Mouse (Mus musculus) brown adipose tissue, adult 24 weeks (tissue): ENCODE data around the gene 4933427D14Rik. TPM values are rescaled to one million over a fixed set of nuclear protein-coding genes. Genes with fewer than 3 reads are reported as not detected.

Source experiments
- H3K27ac ChIP-seq: fragments of 200-500 bp; replicated peaks from 2 replicates; pipeline ENCODE4 v1.5.1; 2012; ENCODE audit warnings: low read depth, mild to moderate bottlenecking, low read length
- H3K4me1 ChIP-seq: fragments of 200-500 bp; 2 replicates; pipeline ENCODE4 v1.6.1; 2012; ENCODE audit warnings: low read length, mixed read lengths; ENCODE audit not compliant: control insufficient read depth, insufficient read depth, insufficient read length
- H3K4me3 ChIP-seq: fragments of 200-500 bp; 2 replicates; pipeline ENCODE4 v1.5.1; 2012; ENCODE audit warnings: low read depth, mild to moderate bottlenecking, low read length, moderate library complexity; ENCODE audit not compliant: insufficient read depth
- polyA plus RNA-seq: library from polyadenylated mRNA; stranded (reverse); fragments of >200 nt; gene quantifications from 2 replicates; pipeline ENCODE4 v1.2.4, GENCODE M21; 2012; ENCODE audit not compliant: missing spikeins, insufficient read depth, insufficient read length

4933427D14Rik gene
- polyA plus RNA-seq, 1 experiment = 2.2 TPM

GRCm38 (mm10) chr11:72136231-72136982 lies 70.9 kb downstream of the 4933427D14Rik start:
- Histone ChIP-seq H3K4me3 (peak overlapping the region; percentile 67), H3K27ac (no peak overlapping the region), H3K4me1 (peaks cover 13% of the 10 kb centered on the region)

GRCm38 (mm10) chr11:72135383-72136158 lies 71.7 kb downstream of the 4933427D14Rik start, which contains the start of gene Pitpnm3:
TSS of gene Pitpnm3 (minus strand) at chr11:72135778.
- Histone ChIP-seq H3K27ac (0 out of 2 replicates have a peak within 1 kb of the TSS, but pooled peaks have one; percentile 21), H3K4me3 (peak within 1 kb of the TSS; percentile 67), H3K4me1 (peaks cover 13% of the 10 kb centered on the region)

GRCm38 (mm10) chr11:72134536-72135382 lies 72.5 kb downstream of the 4933427D14Rik start:
- Histone ChIP-seq H3K4me3 (peak overlapping the region; percentile 67), H3K27ac (no peak overlapping the region), H3K4me1 (peaks cover 19% of the 10 kb centered on the region)

- H3K4me1 ChIP-seq = peaks cover 20% of the 10 kb centered on the region
- H3K4me3 ChIP-seq = no peak overlapping the region
- H3K27ac ChIP-seq = no peak overlapping the region
Measured at GRCm38 (mm10) chr11:72133075-72133474, 74.2 kb downstream of the 4933427D14Rik start.

GRCm38 (mm10) chr11:72132266-72132665 lies 75.0 kb downstream of the 4933427D14Rik start:
- Histone ChIP-seq H3K4me1 (peaks cover 20% of the 10 kb centered on the region), H3K27ac (peak overlapping the region; percentile 39), H3K4me3 (no peak overlapping the region)

GRCm38 (mm10) chr11:72131697-72132096 lies 75.6 kb downstream of the 4933427D14Rik start:
- Histone ChIP-seq H3K4me3 (no peak overlapping the region), H3K27ac (peak overlapping the region; percentile 39), H3K4me1 (peaks cover 20% of the 10 kb centered on the region)

- H3K4me1 ChIP-seq = peaks cover 20% of the 10 kb centered on the region
- H3K4me3 ChIP-seq = no peak overlapping the region
- no peak overlapping the region for H3K27ac ChIP-seq
Measured at GRCm38 (mm10) chr11:72130905-72131304, 76.4 kb downstream of the 4933427D14Rik start.

GRCm38 (mm10) chr11:72130472-72130871 lies 76.8 kb downstream of the 4933427D14Rik start:
- Histone ChIP-seq H3K4me1 (peaks cover 20% of the 10 kb centered on the region), H3K4me3 (no peak overlapping the region), H3K27ac (no peak overlapping the region; the same call in 1 of the 2 replicates)

- Histone ChIP-seq H3K4me1 (peaks cover 20% of the 10 kb centered on the region), H3K4me3 (no peak overlapping the region), H3K27ac (peak overlapping the region; percentile 19; the same call in 1 of the 2 replicates)
Measured at GRCm38 (mm10) chr11:72130021-72130420, 77.2 kb downstream of the 4933427D14Rik start.

GRCm38 (mm10) chr11:72129032-72129894 lies 78.0 kb downstream of the 4933427D14Rik start:
- Histone ChIP-seq H3K4me3 (no peak overlapping the region), H3K27ac (0 out of 2 replicates have a peak overlapping the region, but pooled peaks have one; percentile 19), H3K4me1 (peaks cover 20% of the 10 kb centered on the region)

GRCm38 (mm10) chr11:72127450-72128189 lies 79.6 kb downstream of the 4933427D14Rik start:
- H3K4me3 ChIP-seq = no peak overlapping the region
- peaks cover 17% of the 10 kb centered on the region for H3K4me1 ChIP-seq
- no peak overlapping the region for H3K27ac ChIP-seq

GRCm38 (mm10) chr11:72125781-72126180 lies 81.5 kb downstream of the 4933427D14Rik start:
- Histone ChIP-seq H3K27ac (no peak overlapping the region), H3K4me3 (no peak overlapping the region), H3K4me1 (peaks cover 6% of the 10 kb centered on the region)

- Histone ChIP-seq H3K4me1 (no peaks in the 10 kb centered on the region), H3K4me3 (no peak overlapping the region), H3K27ac (no peak overlapping the region)
Measured at GRCm38 (mm10) chr11:72123531-72123930, 83.7 kb downstream of the 4933427D14Rik start.
